In genomic region chr7:96136497-96136961, GRCm38 (mm10) we compare ENCODE assay signal across 12 mouse cellular contexts. TPM values are rescaled to one million over a fixed set of nuclear protein-coding genes. Genes with fewer than 3 reads are reported as not detected.
DNase-seq lines count a peak whose midpoint lies in the region; ATAC-seq and TF ChIP-seq lines count a peak whose summit lies in the region.
"Had no signal": no experiment of that assay in that cellular context is flagged by ENCODE, and none has a peak within 500 bp of the region (broad histone marks: within the 10 kb centered on the region; RNA-seq: fewer than 3 reads in every experiment).

No protein-coding gene starts in this region.

- no peak overlapping the region for H3K4me2 ChIP-seq in heart, embryonic 16.5 days (ENCODE audit: low read depth, low read length)
- H3K4me2 ChIP-seq in kidney, embryonic 15.5 days, result no peak overlapping the region
- H3K4me2 ChIP-seq in forebrain, embryonic 14.5 days (ENCODE audit: low read length), result no peak overlapping the region
- H3K4me2 ChIP-seq: midbrain, embryonic 15.5 days had no signal

- TF ChIP-seq CTCF in embryonic fibroblast, embryonic 13.5 days (IDR thresholded peaks at IDR 0.05; ENCODE audit: borderline replicate concordance, insufficient read depth, low read length), result no peak

- H3K4me1 ChIP-seq in heart, embryonic 16.5 days (ENCODE audit: control insufficient read depth, insufficient read depth, low read length), result peaks cover 6% of the 10 kb centered on the region
- H3K4me1 ChIP-seq in ES-E14 (ENCODE audit: control insufficient read depth in 2 of 2, insufficient read depth in 2 of 2, low read length in 2 of 2, poor library complexity in 1 of 2), result no peaks in the 10 kb centered on the region
- H3K4me1 ChIP-seq in embryonic fibroblast, embryonic 13.5 days (ENCODE audit: control insufficient read depth, insufficient read depth, low read length), result peaks cover 8% of the 10 kb centered on the region
- no peaks in the 10 kb centered on the region for H3K4me1 ChIP-seq in kidney, embryonic 15.5 days
- no peaks in the 10 kb centered on the region for H3K4me1 ChIP-seq in forebrain, embryonic 14.5 days (ENCODE audit: control insufficient read depth, insufficient read depth, low read length)
- H3K4me1 ChIP-seq: midbrain, embryonic 15.5 days had no signal

- H3K9me3 ChIP-seq in heart, embryonic 16.5 days (replicated peaks; ENCODE audit: control insufficient read depth, low read length), result no peaks in the 10 kb centered on the region; the same call in 1 of the 2 replicates
- no peaks in the 10 kb centered on the region for H3K9me3 ChIP-seq in ES-E14 (ENCODE audit: control insufficient read depth, insufficient read depth, low read depth, low read length)
- no peaks in the 10 kb centered on the region for H3K9me3 ChIP-seq in kidney, embryonic 15.5 days (replicated peaks)
- no peaks in the 10 kb centered on the region for H3K9me3 ChIP-seq in forebrain, embryonic 14.5 days (replicated peaks; ENCODE audit: control insufficient read depth, low read length)
- H3K9me3 ChIP-seq: midbrain, embryonic 15.5 days had no signal

- H3K4me3 ChIP-seq in heart, embryonic 16.5 days (ENCODE audit: low read length), result no peak overlapping the region
- H3K4me3 ChIP-seq in ES-E14 (ENCODE audit: insufficient read depth in 1 of 2, low read depth in 1 of 2, low read length in 2 of 2, poor library complexity in 1 of 2, severe bottlenecking in 1 of 2), result no peak overlapping the region
- H3K4me3 ChIP-seq in embryonic fibroblast, embryonic 13.5 days (ENCODE audit: insufficient read depth, low read length), result no peak overlapping the region
- no peak overlapping the region for H3K4me3 ChIP-seq in kidney, embryonic 15.5 days (replicated peaks)
- no peak overlapping the region for H3K4me3 ChIP-seq in forebrain, embryonic 14.5 days (ENCODE audit: low read depth, low read length)
- H3K4me3 ChIP-seq: midbrain, embryonic 15.5 days had no signal

- TF ChIP-seq POLR2A in embryonic fibroblast, embryonic 13.5 days (IDR thresholded peaks at IDR 0.05; ENCODE audit: low read depth, low read length), result no peak

- WGBS in heart, embryonic 16.5 days, result 64% methylated on average over 6 of the region's 6 CpGs
- WGBS in kidney, embryonic 15.5 days, result 58% methylated on average over 6 of the region's 6 CpGs
- WGBS in forebrain, embryonic 14.5 days, result 92% methylated on average over 6 of the region's 6 CpGs

- peak overlapping the region; percentile 51; the same call in 1 of the 2 replicates for H3K27ac ChIP-seq in heart, embryonic 16.5 days (ENCODE audit: low read length)
- no peak overlapping the region for H3K27ac ChIP-seq in ES-E14 (ENCODE audit: insufficient read depth, low read depth, low read length, poor library complexity, severe bottlenecking)
- peak overlapping the region; percentile 15 for H3K27ac ChIP-seq in embryonic fibroblast, embryonic 13.5 days (ENCODE audit: insufficient read depth, low read length)
- H3K27ac ChIP-seq in kidney, embryonic 15.5 days, result no peak overlapping the region
- H3K27ac ChIP-seq in forebrain, embryonic 14.5 days (ENCODE audit: low read depth, low read length), result no peak overlapping the region
- H3K27ac ChIP-seq: hindbrain, postnatal 0 days; liver, embryonic 14.5 days; midbrain, embryonic 15.5 days had no signal

- no peak for DNase-seq in heart, adult 8-10 months (ENCODE audit: low spot score)
- no peak for DNase-seq in ES-E14 (ENCODE audit: low read depth, low spot score)
- DNase-seq in spleen, postnatal 14 days (ENCODE audit: low spot score in 2 of 2), result no peak
- no peak for DNase-seq in cerebellum, adult 9-11 months
- DNase-seq in forebrain, embryonic 14.5 days (ENCODE audit: low spot score), result no peak
- DNase-seq: spleen, adult 18-20 months had no signal

- H3K27me3 ChIP-seq in heart, embryonic 16.5 days (ENCODE audit: control insufficient read depth, insufficient read depth, low read length), result no peaks in the 10 kb centered on the region
- no peaks in the 10 kb centered on the region for H3K27me3 ChIP-seq in kidney, embryonic 15.5 days
- H3K27me3 ChIP-seq in forebrain, embryonic 14.5 days (replicated peaks; ENCODE audit: control insufficient read depth, insufficient read depth, low read length), result no peaks in the 10 kb centered on the region
- H3K27me3 ChIP-seq: midbrain, embryonic 15.5 days had no signal

- no peaks in the 10 kb centered on the region for H3K36me3 ChIP-seq in heart, embryonic 16.5 days (ENCODE audit: control insufficient read depth, insufficient read depth)
- no peaks in the 10 kb centered on the region for H3K36me3 ChIP-seq in ES-E14 (ENCODE audit: control insufficient read depth, insufficient read depth, low read length, poor library complexity, severe bottlenecking)
- no peaks in the 10 kb centered on the region for H3K36me3 ChIP-seq in kidney, embryonic 15.5 days
- H3K36me3 ChIP-seq in forebrain, embryonic 14.5 days (ENCODE audit: control insufficient read depth, insufficient read depth, low read length), result no peaks in the 10 kb centered on the region
- H3K36me3 ChIP-seq: midbrain, embryonic 15.5 days had no signal

- no peak overlapping the region for H3K9ac ChIP-seq in heart, embryonic 16.5 days (ENCODE audit: low read length)
- H3K9ac ChIP-seq in ES-E14 (ENCODE audit: insufficient read depth, low read depth, low read length, poor library complexity, severe bottlenecking), result no peak overlapping the region
- H3K9ac ChIP-seq in kidney, embryonic 15.5 days, result no peak overlapping the region
- H3K9ac ChIP-seq in forebrain, embryonic 14.5 days (ENCODE audit: low read length), result no peak overlapping the region
- H3K9ac ChIP-seq: liver, embryonic 14.5 days; midbrain, embryonic 15.5 days had no signal

- peak; percentile 49; the same call in 1 of the 2 replicates for ATAC-seq in heart, embryonic 16.5 days (replicated peaks; ENCODE audit: extremely low read depth, insufficient read depth, low FRiP score)
- peak; percentile 89 for ATAC-seq in kidney, embryonic 15.5 days (replicated peaks; ENCODE audit: low FRiP score)
- no peak for ATAC-seq in forebrain, embryonic 14.5 days
- ATAC-seq: hindbrain, postnatal 0 days; midbrain, embryonic 15.5 days had no signal

- in situ Hi-C loops in ES-E14 (cut with MboI; ENCODE audit: low sequenced_read_pairs in 2 of 2, unreplicated experiment in 2 of 2), result no loop called here

TF ChIP-seq in ES-E14, 5 proteins besides CTCF, POLR2A, EP300 and RAD21:
- TF ChIP-seq HCFC1 (IDR thresholded peaks at IDR 0.05; ENCODE audit: borderline replicate concordance, insufficient read depth, low read length) (no peak), ZC3H11A (IDR thresholded peaks at IDR 0.05; ENCODE audit: borderline replicate concordance, low read depth, low read length) (peak; percentile 4; the same call in 1 of the 2 replicates), ZNF384 (IDR thresholded peaks at IDR 0.05; ENCODE audit: low read depth, low read length) (no peak), CHD2 (IDR thresholded peaks at IDR 0.05; ENCODE audit: low read depth, low read length) (no peak), MAFK (IDR thresholded peaks at IDR 0.05; ENCODE audit: insufficient read depth, low read depth, low read length) (peak; percentile 55; the same call in 1 of the 2 replicates)
TF ChIP-seq in ES-E14: peak in this region for 2.

RNA-seq across cellular contexts. Expression of gene Tenm4, which starts 34.5 kb away (rescaled TPM):
- 7.2 and 9.1 TPM in 2 replicates for polyA plus RNA-seq in heart, embryonic 16.5 days (2015; fragmentation: Nextera tagmentation; extraction: Ambion mirVana)
- total RNA-seq in heart, adult 8-10 months (2022), result 1 to 10 TPM in 2 of 4 experiments, under 1 TPM in 2; 0.34 to 1.4 (median 1.00) TPM
- 38.9 and 72.4 TPM in 2 replicates for total RNA-seq in ES-E14 (2012; rRNA removed)
- 4.8 and 17.3 TPM in 2 replicates for polyA plus RNA-seq in embryonic fibroblast, embryonic 13.5 days (2011; ENCODE audit: insufficient read length, low read depth, missing spikeins)
- 36.4 and 42.7 TPM in 2 replicates for polyA plus RNA-seq in kidney, embryonic 15.5 days (2015; fragmentation: Nextera tagmentation; extraction: Ambion mirVana)
- 48.9 and 70.1 TPM in 2 replicates for polyA plus RNA-seq in forebrain, embryonic 14.5 days (2014; fragmentation: Nextera tagmentation; extraction: Ambion mirVana)

Comparison
In these comparisons a context has a peak if more than half of its experiments do, and no peak if none do; other contexts are left out.
1. H3K27ac ChIP-seq: peak in heart, embryonic 16.5 days (single experiment) and embryonic fibroblast, embryonic 13.5 days (single experiment); none in ES-E14 (single experiment), kidney, embryonic 15.5 days (single experiment) and forebrain, embryonic 14.5 days (single experiment).